Mouse (Mus musculus): ENCODE measurements around the gene Lpp.

Lpp gene

DNA sequence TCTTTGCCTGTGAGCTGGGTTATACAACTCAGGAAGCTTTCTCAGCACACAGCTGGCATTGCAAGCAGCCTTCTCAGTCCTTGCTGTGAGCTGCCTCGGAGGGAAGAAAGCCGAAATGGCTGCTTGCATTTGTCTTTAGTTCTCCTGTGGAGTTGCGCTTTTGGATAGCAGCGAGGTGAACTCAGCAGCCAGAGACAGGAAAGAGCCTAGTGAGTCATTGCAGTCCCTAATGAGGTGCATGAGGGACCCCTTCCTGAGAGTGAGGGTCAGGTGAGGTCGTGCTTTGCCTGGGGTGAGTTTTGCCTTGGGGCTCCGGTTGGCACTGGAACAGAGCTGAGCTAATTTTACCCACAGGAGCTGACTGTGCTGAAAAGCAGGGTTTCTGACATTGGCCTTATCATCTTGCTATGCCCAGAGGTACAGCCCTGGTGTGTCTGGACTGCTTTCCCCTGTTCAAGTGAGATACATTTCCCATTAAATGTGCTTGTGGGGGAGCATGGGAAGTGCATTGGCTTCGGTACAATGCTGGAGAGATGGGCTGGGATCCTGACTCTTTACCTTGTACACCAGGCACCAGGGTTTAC, 41.3 kb downstream of the Lpp start:
- DNase-seq (ENCODE audit: extremely low spot score, low spot score) = no peak

DNA sequence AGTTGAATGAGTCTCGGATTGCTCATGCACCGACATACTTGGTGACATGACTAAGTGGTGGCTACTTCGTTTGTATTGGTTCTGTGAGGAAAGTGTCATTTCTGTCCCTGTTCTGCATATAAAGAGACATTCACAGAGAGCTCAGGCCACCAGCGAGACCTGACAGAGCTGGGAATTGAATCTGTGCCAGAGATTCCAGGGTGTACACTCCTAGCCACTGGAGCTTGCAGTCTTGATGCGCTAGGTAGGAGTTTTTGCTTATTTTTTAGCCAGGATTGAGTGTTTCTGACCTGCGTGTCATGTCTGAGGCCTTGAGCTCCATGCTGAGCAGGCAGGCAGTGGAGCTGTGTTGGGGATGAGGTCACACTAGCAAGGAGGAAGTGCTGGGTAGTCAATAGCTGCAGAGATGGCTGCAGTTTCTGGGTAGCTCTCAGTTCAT, 41.8 kb downstream of the Lpp start:
- DNase-seq (ENCODE audit: extremely low spot score, low spot score) = no peak

DNA sequence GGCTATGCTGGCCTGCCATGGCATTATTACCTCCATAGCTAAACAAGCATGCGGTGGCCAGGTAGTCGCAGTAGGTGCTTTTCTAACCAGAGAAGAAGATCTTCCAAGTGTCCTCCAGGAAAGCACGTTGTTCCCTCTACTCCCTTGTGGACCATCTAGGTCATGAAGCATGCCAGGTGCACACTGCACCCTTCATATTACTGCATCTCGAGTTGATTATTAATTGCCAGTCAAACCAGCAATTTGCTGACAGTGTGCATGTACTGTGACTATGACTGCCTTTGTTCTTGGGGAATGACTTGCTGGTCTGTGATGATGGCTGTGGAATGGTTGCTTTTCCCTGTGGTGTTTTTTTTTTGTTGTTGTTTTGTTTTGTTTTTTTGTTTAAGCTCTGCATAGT, 45.1 kb downstream of the Lpp start:
- no peak for DNase-seq (ENCODE audit: extremely low spot score, low spot score)

DNA sequence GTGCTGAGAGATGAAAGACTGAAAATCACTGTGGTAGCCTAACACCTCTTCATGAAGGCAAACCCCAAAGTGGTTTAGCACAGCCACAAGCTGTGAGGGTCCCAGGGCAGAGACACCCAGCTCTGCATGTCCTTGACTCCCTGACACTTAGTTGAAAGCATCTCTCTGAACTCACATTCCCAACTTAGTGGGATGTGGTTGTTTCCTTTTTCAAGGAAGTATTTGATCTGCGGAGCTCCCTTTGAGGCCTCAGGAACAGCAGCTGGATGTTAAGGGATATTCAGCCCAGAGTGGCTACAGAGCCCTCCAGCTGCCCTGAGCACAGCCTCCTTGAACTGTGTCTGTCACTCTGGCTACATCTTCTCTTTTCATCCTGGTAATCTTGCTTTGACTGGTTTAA, 48.0 kb downstream of the Lpp start:
- no peak for DNase-seq (ENCODE audit: extremely low spot score, low spot score)

DNA sequence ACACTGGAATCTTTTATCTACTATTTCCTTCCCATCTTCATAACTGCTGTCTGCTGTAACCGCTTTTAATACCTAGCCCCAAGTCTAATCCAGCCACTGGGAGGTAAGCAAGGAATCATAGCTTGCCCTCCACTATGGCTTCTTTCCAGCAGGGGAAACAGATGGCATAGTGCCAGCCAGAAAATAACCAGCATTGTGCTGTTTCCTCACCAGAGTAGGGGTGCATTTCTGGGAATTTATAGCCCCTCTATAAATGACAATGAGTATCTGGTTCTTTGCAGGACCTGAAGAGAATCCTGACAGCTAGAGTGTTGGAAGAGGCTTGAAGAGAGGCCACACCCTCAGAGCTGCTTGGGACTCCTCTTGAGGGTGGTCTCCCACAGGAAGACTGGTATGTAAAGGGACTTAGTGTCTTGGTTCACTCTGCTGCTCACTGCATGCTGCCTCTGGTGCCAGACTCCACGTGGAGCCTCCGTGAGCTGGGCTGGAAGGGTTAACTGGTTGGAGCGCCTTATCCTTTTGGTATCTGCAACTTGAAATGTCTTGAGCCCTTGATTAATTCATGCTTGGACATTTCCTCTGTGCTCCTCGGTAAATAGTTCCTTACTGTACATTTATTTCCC, 49.3 kb downstream of the Lpp start:
- no peak for DNase-seq (ENCODE audit: extremely low spot score, low spot score)

DNA sequence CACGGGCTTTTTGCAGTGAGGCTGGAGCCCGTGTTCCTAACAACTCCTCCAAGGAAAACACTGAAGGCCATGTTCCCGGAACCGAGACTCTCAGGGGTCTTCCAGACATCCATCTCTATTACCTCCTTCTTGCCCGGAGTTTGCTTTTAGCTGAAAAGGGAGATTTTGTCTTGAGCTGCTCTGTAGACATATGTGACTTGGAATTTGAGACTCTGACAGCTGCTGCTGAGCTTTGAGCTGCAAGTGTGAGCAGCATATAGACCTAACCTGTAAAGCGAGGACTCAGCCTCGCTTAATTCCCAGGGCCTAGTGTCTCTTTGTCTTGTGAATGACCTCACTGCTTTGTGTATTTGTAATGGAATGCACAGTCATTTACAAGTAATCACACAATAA, 49.8 kb downstream of the Lpp start:
- DNase-seq (ENCODE audit: extremely low spot score, low spot score) = no peak

DNA sequence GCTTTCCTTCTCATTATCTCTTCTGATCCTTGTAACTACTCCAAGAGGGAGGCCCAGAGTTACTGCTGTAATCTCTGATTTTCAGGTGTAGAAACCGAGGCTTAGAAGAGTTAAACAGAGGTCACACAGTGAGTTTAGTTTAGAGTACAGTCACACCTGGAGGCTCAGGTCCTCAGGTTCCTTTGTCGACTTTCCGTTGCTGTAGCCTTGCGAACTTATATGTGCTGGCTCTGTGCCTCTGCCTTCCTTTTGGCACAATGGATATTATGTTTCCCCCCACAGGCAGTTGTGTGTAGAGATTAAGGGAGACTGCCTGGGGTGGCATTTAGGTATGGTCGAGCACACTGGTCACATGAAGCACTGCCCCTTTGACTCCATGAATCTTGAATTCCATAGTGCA, 50.2 kb downstream of the Lpp start:
- DNase-seq (ENCODE audit: extremely low spot score, low spot score) = no peak

DNA sequence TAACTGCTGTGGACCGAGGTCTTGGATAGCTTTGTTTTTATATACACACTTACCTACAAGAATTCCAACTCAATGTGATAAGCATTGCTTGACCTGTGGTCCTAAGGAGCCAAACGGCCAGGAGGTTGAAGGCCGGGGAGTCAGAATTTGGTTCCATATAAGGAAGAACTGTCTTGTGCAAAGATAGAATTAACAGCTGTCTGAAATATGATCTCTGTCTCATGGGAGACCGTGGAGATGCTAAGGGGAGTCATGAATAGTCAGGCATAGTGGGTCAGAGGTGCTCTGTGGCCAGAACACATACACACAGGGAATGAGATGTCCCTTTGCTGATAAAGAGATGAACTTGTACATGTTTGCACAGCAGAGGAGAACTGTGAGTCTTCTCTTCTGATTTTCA, 51.5 kb downstream of the Lpp start:
- DNase-seq (ENCODE audit: extremely low spot score, low spot score) = no peak

DNA sequence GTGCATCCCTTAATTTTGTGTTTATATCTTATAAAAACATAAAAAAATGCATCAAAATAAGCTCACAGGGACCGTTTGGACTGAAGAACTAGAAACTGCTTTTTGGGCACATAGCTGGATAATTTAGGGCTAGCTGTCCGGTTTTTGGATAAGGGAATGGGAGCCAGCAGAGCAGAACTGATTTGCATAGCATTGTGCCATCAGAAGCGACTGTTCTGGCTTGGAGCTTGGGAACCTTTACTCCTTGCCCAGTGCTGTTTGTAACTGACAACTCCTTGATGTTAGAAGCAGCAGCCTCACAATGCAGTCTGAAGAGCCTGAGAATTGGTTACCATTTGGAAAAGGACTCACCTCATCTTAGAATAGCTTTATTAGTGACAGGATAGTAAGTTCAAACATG, 52.2 kb downstream of the Lpp start:
- DNase-seq (ENCODE audit: extremely low spot score, low spot score) = no peak

DNA sequence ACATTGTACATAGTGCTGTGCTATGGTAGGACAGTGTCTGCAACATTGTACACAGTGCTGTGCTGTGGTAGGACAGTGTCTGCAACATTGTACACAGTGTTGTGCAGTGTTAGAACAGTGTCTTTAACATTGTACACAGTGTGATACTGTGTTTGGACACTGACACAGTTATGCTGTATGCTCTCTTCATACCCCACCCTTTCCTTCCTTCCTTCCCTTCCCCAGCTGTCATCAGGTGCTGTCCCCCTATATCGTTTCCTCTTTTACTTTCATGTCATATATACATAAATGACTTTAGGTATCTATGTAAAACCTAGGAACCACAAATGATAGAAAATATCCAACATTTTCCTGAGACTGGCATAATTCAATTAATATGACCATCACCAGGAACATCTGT, 53.1 kb downstream of the Lpp start:
- DNase-seq (ENCODE audit: extremely low spot score, low spot score) = no peak

DNA sequence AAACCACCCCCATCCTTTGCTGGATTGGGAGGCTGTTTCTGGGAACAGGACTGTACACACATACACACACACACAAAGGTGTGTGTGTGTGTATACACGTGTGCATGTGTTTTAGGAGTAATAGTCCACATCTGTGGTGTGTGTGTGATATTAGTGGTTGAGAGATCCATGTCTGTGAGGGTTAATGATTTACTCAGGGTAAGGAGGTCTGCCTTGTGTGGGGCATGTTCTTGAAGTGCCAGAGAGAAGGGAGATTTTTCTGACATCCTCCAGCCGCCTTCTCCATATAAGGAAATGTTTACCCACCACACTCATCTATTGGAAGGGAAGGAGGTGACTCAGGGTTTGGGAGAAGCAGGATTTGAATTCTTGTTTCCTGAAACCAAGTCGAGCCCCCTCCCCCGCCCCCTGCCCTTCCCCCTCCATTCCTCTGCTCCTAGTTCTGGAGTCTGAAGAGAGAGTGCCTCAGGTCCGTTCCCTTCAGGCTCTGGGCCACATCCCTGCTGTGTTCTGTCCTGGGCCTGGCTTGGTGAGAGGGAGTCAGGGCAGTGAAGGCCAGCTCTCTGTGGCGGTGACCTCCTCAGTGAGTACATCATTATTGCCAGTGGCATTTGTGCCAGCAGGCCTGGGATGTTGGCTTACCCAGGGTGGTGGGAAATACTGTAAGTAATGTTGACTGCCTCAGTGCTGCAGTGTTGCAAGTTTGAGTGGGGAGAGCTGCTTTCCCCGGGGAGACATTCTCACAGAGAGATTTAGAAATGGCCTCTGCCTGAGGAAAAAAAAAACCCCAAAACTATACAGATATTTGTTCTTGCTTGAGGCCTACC, 54.6 kb downstream of the Lpp start:
- no peak for DNase-seq (ENCODE audit: extremely low spot score, low spot score)

DNA sequence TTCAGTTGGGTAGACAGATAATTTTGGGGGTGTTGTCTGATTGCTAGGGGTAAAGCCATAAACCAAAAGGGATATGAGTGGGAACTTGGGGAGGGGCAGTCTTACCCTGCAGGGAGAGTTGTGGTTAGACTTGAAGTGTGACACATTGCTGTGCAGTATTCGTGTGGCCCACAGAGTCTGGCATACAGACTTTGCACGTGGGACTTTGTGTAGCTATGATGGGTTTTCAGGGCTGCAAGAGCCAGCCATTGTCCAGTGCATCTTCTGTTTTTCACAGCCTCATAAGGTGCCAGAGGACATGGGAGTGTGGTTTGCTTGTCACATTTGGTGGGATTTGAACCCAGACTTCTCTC, 55.2 kb downstream of the Lpp start:
- DNase-seq (ENCODE audit: extremely low spot score, low spot score) = no peak

DNA sequence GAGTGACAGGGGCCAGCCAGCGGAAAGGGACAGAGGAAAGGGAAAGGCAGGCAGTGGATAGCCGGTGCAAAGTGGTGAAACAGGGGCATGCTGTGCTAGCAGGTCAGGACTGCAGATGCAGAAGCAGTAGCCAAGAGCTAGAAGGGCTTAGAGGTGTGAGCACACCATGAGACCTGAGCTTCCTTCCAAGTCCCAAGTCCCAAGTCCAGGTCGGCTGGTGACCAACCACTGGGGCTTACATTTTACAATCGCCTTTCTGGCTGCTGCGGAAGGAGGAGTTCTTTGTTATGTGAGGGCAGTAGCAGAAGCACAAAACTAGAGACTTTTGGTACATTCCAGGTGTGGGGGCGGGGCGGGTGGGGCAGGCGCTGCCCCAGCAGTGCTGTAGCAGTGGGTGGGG, 56.5 kb downstream of the Lpp start:
- DNase-seq (ENCODE audit: extremely low spot score, low spot score) = no peak

DNA sequence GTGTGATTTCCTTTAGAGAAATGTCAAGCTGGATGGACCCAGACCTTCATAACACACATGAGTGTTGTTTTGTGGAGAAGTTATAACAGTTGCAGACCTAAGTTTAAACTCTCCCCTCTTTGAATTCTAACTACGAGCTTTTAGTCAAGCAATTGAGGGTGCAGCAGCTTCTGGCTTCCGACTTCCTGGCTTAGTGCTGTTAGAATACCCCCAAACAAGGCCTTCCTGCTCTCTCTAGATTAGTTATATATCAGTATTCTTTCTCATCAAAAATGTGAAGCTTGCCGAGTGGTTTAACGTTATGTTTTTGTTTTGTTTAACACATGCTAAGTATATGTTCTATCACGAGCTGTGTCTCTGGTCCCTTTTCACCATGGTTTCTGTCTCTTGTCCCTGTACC, 56.9 kb downstream of the Lpp start:
- DNase-seq (ENCODE audit: extremely low spot score, low spot score) = no peak

DNA sequence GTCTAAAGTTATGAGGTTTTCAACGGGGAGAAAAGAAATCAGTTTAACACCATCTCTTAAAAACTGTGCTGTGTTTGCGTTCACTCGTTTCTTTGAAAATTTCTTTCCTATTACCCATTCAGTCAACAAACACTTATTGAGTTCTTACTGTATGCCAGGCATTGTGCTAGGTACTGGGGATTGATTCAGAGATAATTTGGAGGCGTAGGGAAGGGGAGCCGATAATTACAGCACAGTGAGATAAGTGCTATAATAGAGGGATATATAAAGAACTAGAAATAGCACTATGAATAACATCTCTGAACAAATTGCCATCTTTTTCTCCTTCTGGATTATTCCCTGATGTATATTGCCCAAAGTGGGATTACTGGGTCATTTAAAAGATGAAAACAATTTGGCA, 57.8 kb downstream of the Lpp start:
- no peak for DNase-seq (ENCODE audit: extremely low spot score, low spot score)

DNA sequence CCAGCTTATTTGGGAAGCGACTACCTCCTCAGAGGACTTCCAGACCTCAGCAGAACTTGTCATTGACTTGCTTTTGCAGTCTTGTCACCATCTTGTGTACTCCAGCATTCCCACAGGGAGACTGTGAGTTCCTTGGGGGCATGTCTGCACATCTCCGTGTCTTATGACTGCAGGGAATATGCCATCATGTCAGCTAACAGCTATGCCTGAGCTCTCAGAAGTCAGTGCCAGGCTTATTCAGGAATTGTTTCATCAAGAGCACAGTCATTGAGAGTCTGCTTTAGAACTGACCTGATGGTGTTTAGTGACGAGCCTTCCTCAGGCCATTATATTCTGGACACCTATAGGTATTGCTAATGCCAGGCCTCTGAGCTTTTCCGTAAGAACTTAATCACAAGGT, 60.2 kb downstream of the Lpp start:
- no peak for DNase-seq (ENCODE audit: extremely low spot score, low spot score)

DNA sequence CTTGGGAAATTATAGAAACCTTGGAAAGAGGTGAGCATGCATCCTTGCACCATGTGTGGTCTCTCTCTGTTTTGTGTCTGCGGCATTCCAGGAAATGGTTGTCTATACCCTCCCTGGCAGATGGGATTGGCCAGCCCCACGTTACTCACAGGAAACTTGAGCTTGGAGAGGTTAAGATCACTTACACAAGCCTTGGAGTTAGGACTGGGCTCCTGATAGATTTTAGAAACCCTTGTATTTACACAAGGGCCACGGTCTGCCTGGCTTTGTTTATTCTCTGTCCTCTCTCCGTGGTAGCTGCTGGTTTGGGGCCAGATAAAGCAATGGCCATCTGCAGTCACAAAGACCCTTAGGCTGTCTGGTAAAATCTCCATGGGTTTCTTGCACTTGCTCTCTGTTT, 61.2 kb downstream of the Lpp start:
- no peak for DNase-seq (ENCODE audit: extremely low spot score, low spot score)

DNA sequence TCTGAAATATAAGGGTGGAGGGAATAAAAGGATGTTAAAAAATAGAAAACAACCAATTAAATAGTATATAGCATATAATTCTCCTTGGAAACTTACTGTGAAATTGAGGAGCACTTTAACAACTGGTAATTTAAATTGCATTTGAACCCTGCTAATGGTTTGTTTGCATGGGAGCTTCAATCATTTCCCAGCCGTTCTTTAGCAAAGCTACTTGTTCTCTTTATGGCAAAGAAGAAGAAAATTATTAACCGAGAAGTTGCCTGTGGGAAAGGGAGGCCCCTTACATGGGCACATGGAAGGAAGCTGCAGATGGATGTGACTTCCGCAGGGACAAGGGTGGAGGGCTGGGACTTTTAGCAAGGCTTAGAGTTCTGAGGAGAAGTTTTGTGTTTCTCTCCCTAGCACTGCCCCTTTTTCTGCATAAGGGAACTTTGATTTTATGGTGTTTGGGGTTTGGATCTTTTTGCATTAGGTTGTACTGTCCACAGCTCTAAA, 62.1 kb downstream of the Lpp start:
- no peak for DNase-seq (ENCODE audit: extremely low spot score, low spot score)

DNA sequence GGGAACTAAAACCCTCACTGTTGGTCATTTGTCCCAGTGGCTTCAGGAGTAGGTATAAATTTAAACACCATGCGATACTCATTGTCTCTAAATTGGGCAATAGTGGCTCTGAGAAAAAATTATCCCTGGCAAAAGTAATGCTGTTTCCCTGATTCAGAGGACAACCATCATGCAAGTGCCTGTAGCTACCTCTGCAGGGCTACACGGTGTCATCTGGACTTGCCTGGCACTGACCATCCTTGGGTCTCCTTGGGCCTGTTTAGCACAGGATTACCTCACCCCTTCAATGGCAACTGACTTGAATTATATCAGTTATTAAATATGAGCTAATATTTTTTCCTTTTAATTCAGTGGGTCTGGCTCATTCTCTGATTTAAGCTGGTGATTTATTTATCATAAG, 70.5 kb downstream of the Lpp start:
- no peak for DNase-seq (ENCODE audit: extremely low spot score, low spot score)

DNA sequence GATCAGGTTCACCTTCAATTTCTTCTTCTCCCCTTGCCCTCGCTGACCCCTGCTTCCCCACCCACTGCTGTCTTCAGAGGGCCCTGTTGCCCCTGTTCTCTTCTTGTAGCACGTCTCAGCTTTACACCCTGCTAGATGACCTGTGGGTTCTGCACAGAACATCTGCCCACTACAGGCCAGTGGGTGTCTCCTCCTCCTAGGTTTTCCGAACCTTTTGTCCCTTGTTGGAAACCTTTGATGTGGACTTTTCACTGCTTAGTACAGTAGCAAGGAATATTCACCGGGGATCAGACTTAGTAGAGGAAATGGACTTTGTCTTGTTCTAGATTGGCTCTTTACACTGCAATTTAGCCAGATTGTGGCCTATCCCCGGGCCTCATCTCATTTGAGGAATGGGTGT, 71.1 kb downstream of the Lpp start:
- no peak for DNase-seq (ENCODE audit: extremely low spot score, low spot score)

DNA sequence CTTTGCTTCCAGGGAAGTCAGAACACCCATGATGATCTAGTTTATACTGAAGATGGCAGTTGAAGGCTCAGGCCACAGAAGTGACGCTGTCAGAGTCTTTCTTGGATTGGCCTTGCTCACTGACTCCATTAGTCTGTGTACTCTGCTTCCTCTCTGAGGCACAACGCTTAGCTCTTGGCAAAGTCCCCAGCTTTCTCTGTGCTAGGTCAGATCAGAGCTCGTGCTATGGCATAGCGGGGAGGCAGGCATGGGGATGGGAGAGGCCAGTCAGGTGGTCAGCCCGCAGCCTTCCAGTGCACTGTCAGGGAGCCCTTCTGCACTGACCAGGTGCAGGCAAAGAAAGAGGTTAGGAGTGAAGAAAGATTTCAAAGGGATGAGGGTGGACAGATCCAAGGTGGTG, 72.3 kb downstream of the Lpp start:
- no peak for DNase-seq (ENCODE audit: extremely low spot score, low spot score)

DNA sequence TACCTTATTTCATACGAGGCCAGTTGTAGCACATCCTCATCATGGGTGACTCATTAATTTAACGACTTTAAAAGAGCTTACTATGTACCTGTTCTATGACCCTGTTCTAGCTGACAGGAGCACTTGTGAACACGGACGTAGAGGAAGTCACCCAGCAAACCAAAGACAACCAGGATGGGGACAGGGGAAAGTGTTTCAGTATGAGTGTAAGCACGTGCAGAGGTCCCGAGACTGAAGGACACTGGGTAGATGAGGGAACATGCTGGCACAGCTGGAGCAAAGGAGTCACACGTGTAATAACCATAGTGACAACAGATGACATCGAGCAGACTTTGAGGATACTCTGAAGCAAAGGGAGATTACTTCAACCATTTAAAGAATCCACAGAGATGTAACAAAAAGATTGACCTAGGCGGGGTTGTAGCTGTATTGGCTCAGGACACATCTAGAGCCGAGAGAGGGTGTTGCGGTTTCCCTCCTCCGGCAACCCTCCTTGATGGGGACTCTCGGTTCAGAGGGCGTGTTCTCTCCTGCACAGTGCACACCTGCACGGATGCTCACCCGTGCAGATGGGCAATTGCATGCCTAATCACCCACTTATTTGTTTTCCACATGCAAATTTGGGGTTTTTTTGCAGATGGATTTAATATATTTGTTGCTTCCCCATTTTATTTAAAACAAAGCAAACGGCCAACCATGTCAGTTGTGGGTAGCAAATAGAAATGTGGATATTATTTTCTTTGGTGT, 74.4 kb downstream of the Lpp start:
- no peak for DNase-seq (ENCODE audit: extremely low spot score, low spot score)
